Mouse (Mus musculus) spleen, adult 12 weeks (tissue): ENCODE data around the gene D330045A20Rik.
"Not testable (repeated sequence)": the region's sequence is repeated elsewhere in the genome, so short reads cannot be mapped to it uniquely, and the experiment has no call there.

Source experiments
- DNase-seq: peaks from one replicate; pipeline ENCODE4 v3.0.0; 2022; ENCODE audit warnings: low spot score

Gene D330045A20Rik

DNA sequence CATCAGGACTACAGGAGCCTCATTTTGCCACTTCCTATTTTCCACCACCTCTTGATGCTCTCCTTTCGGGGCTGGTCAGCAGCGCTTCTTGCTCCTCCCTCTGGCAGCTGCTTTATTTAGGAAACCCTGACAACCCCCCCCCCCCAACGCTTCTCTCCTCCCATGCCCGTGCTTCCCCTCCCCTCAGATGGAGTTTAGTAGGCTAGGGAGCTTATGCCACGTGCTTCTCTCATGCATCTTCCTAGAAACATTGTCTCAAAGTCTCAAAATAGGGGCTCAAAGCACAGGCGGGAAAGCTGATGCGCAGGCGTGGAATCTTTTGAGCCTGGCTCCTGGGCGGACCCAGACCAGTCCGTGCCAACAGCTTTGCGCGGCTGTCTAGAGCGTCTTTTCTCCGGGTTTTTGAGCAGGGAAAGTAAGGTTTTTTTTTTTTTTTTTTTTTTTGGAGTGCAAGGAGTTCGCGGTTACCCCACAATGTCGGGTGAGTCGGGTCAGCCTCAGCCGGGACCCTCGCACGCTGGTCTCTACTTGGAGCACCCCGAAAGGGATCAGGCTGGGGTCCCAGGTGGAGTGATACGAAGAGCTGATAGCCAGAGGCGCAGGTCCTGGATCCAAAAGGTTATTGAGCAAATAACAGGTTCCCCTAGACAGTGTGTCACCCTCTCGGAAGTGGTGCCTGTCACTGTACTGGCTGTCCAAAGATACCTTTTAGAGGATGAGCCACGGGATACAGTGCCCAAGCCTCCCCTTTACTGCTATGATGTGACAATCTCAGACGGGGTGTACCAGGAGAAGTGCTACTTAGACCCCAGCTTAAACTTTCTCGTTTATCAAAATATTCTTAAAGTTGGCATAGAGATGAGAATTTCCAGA is at the start of gene D330045A20Rik:
D330045A20Rik (plus strand) TSS at position 346 of the 873 bp plus-strand sequence.
- DNase-seq = no peak

DNA sequence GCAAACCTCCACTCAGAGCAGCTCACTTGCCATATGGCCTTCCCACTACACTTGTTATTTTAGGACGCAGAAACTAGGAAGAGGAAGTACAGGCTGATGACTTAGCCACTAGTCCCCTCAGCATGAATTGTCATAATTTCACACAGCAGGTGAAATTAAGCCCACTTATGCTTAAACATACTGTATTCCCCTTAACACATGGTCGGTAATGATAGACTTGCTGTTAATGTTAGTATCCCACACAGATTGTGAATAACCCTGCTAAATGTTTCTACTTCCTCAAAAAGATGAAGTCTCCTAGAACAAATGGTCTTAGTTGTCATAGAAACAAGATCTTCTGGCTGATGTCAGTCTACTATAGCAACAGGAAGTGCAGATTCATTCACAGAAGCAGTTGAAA is 47.6 kb upstream of the D330045A20Rik start:
- no peak for DNase-seq

DNA sequence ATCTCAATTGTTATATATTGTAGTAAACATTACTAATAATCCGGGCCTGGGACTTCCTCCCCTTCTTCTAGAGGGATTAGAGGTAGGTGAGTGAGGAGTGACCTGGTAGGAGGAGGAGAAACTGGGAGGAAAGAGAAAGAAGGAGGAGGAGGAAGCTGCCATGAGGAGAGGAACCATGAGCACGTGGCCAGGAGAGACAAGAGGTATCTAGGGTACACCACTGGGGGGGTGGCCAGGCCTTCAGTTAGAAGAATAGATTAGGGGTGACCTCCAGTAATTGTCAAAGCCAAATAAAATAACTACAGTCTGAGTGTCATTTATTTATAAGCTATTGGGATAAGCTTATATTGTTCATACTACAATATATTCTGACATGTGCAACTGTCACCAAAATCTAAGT is 45.0 kb upstream of the D330045A20Rik start:
- DNase-seq = no peak

DNA sequence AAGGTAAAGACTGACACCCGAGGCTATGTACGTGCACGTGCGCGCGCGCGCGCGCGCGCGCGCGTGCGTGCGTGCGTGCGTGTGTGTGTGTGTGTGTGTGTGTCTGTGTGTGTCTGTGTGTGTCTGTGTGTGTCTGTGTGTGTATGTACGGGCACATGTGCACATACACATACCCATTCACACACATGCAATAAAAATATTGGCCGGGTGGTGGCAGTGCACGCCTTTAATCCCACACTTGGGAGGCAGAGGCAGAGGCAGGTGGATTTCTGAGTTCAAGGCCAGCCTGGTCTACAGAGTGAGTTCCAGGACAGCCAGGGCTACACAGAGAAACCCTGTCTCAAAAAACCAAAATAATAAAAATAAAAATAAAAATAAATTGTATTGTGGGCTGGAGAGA is 39.1 kb upstream of the D330045A20Rik start:
- DNase-seq = not testable (repeated sequence)

DNA sequence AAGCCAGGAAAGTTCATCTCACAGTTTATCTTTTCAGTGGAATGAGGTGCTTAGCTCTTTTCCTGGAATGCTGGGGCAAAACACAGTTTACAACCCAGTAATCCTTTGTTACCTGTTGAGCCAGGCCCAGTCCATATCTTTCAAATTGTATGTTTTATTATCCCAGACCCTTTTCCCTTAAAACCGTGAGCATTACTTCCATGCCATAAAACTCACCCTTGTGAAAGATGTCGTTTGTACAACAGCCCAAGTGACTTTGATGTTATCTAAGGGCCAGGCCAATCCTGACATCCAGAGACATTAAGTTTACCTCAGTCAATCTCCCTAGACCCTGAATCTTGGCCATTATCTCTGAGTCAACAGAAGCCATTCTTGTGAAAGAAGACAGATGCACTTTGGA is 23.4 kb upstream of the D330045A20Rik start:
- no peak for DNase-seq

DNA sequence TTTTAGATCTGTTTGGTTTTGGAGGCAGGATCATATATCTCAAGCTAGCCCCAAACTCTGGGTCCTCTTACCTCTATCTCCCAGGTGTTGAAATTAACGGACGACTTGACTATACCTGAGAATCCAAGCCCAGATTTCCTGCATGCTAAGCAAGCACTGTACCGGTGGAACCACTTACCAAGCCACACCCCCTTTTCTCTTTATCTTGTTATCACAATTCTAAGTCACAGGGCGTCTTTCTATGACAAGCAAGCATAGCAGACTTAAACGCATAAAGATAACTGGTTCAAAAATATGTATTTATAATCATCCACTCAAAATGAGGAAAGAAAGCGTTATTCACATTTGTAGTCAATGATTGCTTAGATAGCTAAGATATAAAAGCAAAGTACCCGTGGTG is 1.9 kb downstream of the D330045A20Rik start:
- no peak for DNase-seq

DNA sequence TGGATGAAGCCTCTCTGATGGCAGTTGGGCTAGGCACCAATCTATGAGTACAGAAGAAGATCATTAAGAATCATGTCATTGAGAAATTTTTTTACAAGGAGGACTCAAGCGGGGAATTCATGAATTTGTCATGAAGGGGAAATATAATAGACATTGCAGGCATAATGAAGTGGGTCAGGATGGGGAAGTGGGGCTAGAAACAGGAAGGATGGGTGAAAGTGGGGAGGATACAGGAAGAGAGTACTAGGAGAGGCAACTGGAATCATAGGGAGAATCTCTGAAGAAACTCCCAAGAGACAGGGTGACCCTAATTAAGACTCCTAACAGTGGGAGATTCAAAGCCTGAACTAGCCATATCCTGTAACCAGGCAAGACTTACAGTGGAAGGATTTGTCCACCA is 4.8 kb downstream of the D330045A20Rik start:
- no peak for DNase-seq

DNA sequence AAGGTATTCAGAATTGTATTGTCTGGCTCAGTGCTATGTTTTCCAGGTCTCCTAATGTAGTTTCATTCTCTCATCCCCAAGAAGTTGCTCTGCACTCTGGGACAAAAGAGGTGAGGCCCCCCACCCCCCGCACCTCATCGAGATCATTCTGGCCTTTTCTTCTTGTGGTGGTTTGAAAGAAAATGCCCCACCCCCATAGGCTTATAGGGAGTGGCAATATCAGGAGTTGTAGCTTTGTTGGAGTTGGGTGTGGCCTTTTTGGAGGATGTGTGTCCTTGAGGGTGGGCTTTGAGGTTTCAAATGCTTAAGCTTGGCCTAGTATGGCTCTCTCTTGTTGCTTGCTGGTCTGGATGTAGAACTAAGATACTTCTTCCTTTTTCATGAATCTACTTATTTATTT is 36.0 kb downstream of the D330045A20Rik start:
- no peak for DNase-seq

DNA sequence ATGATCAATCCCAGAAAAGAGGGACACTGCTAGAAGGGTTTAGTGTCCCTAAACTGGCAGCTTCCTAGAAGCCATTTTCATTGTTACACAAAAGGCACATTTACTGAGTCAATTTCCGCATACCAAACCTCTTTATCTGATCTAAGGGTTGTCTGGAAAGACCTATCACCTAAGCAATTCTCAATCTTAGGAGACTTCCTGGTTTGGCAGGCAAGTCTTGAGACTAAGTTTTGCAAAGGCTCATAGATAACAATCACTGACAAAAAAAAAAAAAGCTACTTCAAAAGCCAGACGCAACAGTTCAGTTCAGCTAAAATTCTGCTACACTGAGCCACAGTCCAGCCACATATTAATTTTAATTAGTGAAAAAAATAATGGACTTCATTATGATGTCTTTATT is 39.1 kb downstream of the D330045A20Rik start:
- DNase-seq = no peak

DNA sequence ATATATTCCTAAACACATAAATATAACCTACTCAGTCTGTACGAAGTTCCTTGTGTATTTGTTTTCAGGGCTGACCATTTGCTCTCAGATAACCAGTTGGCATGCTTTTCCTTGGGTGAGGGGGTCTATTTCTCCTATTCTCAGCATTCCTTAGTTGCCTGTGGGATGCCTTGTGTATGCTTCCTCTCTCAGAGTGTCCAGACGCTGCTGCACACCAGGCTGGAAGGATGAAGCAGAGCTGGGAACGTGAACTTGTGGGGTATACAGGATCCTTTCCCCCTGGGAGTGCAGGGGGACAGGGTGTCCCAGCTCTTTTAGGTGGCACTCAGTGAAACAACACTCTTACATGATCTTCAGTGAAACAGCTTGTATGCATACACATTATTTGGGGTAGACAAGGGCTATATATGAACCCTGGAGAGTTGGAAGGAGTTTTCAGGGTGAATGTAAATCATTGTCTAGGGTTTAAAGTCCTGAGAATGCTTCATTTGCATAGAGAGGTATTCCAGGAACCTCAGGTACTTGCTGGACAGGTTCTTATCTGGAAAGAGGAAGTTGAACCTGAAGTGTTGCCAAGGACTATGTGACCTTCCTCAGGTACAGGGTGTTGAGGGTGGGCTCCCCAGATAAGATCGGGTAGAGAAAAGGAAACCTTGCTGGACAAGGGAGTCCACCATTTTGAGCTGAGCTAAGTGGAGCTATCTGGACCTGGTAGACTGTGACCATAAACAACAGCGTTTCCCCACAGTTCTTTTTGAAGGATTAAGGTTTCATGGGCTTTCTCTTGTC is 44.3 kb downstream of the D330045A20Rik start:
- DNase-seq = no peak

DNA sequence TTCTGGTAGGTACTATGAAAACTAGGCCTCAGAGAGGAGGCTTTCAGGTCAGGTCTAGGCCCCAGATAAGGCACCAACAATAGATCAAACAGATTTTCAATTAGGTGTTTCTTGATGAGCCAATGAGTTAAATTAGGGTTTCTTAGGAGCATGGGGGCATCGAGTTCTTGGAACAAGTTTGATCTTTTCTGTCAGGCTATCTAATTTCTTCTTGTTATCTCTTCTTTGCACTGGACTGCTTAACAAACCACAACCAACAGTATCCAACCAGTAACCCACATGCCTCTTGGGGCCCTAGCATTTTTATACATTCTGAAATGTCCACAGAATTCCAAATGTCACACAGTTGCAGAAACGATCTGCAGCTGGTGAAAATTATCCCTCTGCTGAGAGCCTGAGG is 45.6 kb downstream of the D330045A20Rik start:
- DNase-seq = no peak

DNA sequence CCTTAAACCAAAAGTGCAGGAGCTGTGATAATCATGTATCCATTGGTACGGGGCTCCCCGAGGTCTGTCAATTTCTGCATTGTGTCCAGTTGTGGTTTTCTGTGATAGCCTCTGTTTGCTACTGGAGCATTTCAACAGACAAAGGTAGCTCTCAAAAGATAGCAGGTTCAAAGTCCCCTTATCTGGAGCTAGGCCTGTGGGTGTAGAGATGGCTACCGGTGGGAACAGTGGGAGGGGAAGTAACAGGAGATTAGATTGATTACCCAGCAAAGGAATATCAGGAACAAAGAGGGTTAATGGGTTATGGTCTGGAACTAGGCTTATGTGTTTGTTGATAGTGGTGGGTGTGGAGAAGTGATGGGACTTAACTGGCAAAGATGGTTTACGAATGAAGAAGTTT is 46.8 kb downstream of the D330045A20Rik start:
- no peak for DNase-seq

DNA sequence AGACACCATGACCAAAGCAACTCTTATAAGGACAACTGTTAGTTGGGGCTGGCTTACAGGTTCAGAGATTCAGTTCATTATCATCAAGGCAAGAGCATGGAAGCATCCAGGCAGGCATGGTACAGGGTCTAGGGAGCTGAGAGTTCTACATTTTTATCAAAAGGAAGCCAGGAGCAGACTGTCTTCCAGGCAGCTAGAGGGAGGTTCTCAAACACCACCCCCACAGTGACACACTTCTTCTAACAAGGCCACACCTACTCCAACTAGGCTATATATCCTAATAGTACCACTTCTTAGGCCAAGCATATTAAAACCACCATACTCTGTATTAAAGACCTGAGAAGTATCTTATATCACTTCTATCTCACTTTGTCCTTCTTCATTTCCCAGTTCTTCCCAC is 49.5 kb downstream of the D330045A20Rik start:
- DNase-seq = no peak

DNA sequence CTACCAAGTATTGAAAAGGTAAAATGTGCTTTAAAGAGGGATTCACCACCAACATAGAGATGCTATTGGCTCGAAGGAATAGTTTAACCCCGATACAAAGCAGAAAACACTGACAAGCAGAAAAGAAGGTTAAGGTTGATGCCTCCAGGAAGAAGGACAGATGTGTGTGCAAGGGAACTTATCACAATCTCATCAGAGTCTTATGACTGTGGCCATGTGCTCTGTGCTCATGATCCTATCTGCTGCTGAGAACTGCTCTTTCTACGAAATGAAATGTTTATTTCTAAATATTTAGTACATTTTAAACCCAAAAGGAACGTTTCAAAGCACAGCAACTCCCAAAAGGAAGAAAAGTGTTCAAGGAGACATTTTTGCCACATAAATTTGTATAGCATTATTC is 52.1 kb downstream of the D330045A20Rik start:
- no peak for DNase-seq

DNA sequence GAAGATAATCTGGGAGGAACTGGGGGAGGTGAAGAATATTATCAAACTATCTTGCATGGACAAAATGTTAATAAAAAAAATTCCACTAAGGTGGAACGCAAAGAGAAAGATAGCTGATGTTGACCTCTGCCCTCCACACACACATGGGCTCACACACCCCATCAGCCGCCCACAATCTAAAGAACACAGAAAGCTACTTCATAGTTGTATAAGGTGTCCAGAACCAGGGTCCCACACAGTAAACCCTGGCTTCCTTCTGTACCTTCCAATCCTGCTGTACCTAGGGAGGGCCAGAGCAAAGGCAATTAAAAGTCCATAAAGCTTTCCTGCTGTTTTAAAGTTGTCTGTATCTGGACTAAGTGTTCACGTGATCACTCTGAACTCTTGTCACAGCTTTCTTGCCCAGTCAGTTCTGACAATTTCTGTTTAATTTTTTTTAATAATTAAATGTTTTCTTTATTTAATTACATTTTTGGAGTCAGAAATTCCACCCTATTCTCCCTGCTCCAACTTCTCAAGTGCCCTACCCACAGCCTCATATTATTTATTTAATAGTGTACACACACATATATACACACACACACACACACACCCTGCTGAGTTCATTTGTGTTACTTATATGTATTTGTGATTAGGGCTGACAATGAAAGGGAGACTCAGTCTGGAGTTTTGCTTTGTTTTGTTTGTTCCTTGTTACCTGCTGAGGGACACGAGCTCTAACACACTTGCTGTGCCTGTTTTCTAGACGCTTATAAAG is 57.7 kb downstream of the D330045A20Rik start:
- DNase-seq = no peak

DNA sequence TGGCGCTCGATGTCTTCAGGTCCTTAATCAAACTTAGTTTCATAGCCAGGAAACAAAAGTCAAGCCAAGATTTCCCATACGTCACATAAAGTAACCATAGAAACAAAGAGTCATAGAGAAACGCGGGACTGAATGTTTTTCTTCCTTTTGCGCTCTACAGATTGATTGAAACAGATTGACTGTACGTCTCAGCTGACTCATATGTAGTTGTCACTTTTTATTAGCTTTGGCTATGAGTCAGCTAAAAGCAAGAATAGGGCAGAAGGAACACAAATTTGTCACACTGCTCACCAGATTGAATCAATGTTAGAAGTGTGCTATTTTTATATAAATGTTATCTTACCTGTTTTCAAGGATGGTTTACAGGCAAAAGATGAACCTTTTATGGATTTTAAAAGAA is 63.6 kb downstream of the D330045A20Rik start:
- no peak for DNase-seq

DNA sequence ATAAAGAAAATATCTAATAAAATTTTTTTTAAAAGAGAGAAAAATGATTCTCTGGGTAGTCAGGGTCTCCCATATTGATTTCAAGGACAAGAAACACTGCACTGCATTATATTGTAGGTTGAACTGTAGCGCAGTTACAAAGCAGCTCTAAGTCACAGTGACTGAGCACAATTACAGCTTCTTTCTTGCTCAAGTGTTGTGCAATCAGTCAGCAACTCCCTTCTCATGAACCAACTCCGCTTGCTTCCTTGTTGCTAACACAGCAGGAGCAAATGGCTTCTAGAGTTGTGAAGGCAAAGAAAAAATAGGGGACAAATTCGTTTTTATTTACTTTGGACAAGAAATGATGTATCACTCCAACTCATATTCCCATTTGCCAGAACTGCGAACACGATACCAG is 70.3 kb downstream of the D330045A20Rik start:
- DNase-seq = no peak

DNA sequence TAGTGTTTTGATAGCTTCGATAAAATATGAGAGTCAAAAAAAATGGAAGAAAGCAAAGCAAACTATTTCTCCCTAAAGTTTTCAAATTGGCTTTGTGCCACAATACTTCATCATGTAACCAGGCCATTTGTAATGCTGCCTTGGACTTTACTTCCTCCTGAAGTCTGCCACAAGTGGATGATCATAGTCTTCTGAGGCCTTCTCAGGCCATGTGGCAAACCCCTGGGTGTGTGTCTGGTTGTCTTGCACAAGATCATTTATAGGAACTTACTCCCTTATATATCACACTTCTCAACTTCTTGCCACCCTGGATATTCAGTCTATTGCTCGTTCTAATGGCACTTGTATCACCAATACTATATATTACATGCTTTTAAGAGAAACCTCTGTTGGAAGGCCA is 71.9 kb downstream of the D330045A20Rik start:
- DNase-seq = no peak

DNA sequence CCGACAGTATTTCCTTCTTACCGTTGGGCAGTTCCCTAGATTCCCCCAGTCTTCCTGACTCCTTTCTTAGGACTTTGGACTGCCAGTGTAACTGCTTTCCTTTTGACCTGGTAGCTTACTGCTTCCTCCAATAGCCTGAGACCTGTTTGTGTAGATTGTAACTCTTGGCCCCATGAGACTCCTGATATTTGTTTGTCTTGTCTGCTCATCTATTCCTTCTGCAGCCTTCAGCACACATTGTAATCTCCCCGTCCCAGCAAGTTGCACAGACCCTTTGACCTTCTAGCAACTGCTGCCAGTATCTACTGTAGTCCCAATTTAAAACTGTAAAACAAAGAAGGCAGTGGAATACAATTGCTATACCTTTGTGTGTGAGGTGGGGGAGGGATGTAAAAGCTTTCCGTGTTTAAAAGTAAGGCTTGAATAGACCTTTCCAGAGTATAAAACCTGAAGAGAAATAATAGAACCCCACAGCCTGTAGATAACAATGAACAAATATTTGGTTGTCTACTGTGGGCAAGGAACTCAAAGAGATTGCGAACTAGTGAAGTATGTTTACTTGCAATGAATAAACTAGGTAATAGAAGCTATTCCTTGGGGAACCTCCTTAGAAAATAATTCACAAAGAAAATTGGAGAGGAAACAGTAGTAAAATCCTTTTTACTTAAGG is 82.2 kb downstream of the D330045A20Rik start:
- no peak for DNase-seq

DNA sequence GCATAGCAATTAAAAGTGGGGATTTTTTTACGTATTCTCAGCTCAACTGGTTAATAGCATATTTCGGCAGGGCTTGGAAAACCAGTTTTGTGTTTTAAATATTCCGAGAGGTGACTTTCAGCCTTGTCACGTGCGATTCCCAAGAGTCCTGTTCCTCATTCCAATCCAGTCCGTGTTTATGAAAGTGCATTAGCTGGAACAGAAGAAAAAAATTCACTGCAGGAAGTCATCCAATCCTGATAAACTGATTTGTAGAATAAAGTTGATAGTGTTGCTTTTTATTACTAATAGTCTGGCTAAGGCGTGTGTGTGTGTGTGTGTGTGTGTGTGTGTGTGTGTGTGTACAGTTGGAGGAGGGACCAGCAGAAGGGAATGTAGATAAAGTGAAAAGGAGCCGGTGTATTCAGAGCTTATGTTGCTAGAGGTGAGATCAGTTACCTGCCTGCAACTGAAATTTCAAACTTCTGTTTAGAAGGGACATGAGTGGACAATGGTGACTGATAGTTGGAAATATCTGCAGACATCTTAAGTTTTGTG is 82.8 kb downstream of the D330045A20Rik start, which contains the start of gene Rnf128:
Rnf128 (plus strand) TSS at position 392 of the 537 bp plus-strand sequence.
- DNase-seq = no peak

DNA sequence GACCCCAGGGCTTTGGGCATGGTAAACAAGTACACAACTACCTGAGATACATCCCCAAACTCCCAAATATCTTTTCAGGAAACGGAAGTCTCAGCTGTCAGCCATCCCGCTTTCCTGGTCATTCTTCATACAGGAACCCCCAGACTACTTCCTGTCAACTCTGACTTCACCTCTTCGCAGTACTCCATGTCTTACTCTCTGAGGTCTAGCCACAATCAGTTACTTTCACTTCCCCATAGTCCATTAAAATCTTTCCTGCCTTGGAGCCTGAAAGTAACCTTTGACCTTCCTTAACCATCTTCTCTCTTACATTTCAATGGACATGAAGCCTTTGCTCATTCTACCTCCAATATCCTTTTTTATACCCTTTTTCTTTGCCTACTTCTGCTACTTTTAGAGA is 89.9 kb downstream of the D330045A20Rik start:
- DNase-seq = no peak
